Mouse (Mus musculus): ENCODE data around the gene Erc2.

Gene Erc2

GRCm38 (mm10) chr14:28507471-28507870 lies 885.2 kb downstream of the Erc2 start:
- DNase-seq (ENCODE audit: low spot score): peak; percentile 92

- peak; percentile 22 for DNase-seq (ENCODE audit: low spot score)
Measured at GRCm38 (mm10) chr14:28508288-28509258, 886.3 kb downstream of the Erc2 start.

DNA sequence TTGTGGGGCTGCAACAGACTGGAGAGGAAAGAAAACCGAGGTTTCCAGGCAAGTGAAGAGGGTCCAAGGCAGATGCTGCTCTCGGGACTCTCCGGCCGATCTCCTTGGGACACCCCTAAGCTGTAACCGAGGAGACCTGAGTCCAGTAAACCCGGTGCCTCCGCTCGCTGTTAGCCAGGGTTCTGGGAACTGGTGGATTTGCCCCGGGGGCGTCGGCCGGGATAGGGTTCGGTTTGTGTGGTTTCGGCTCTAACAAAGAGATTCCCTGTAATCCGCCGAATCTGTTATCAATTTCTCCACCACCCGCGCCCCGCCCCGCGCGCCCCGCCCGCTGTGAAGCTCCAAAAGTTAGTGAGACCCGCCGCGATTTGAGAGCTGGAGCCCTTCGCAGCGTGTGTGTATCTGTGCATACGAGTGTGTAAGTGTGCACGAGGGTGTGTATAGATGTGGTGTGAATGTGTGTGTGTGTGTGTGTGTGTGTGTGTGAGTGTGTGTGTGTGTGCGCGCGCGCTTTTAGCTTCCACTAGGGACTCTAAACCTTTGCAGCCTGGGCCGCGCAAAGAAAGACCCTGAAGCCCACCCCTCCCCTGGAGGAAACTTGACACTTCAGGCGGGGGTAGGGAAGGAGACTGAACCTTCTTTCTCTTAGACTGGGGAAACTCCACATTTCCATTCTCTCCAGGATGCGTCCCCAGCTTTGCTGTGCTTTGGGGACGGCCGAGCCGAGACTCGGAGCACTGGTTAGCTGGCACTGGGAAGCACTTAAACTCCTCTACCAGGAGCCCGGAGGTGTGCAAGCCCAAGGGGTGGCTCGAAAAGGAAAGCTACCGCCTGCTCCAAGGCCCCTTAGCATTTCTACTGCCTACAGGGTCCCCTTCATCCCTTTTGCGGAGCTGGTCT lies 887.5 kb downstream of the Erc2 start:
- peak; percentile 43 for DNase-seq (ENCODE audit: low spot score)

GRCm38 (mm10) chr14:28510341-28511028 lies 888.3 kb downstream of the Erc2 start:
- peak; percentile 50 for DNase-seq (ENCODE audit: low spot score)

GRCm38 (mm10) chr14:28511029-28511651 lies 888.9 kb downstream of the Erc2 start:
- peak; percentile 35 for DNase-seq (ENCODE audit: low spot score)

DNA sequence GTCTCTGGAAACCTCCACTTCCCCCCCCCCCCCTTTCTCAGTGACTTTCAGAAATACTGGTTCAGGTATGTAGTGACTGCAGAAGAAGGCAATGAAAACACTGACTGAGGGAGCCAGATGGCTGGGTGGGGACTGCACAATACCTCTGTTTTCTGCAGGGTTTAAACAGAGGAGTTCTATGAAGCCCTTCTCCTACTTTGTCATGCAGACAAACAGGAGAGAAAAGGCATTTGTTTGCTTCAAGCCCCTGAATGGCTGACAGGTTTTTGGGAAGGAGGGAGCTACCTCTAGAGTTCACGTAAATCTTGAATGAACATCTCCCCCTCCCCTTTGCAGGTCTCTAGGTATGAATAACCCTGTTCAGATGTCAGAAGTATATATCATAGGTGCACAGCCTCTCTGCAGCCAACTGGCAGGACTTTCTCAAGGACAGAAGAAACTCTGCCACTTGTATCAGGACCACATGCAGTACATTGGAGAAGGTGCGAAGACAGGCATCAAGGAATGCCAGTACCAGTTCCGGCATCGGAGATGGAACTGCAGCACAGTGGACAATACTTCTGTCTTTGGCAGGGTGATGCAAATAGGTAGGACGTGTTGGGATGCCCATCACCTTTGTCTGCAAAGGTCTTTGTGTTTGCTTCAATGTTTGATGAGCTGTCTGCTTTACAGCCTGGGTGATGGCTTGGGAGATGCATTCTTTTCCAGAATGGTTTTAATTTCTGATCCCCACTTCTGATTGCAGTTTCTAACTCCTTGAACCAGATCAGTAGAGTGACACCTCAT lies 890.8 kb downstream of the Erc2 start:
- DNase-seq (ENCODE audit: low spot score): no peak

- no peak for DNase-seq (ENCODE audit: low spot score)
Measured at GRCm38 (mm10) chr14:28514171-28514570, 891.9 kb downstream of the Erc2 start.

- no peak for DNase-seq (ENCODE audit: low spot score)
Measured at GRCm38 (mm10) chr14:28515331-28515730, 893.1 kb downstream of the Erc2 start.

- DNase-seq (ENCODE audit: low spot score): no peak
Measured at GRCm38 (mm10) chr14:28517631-28518560, 895.7 kb downstream of the Erc2 start.

DNA sequence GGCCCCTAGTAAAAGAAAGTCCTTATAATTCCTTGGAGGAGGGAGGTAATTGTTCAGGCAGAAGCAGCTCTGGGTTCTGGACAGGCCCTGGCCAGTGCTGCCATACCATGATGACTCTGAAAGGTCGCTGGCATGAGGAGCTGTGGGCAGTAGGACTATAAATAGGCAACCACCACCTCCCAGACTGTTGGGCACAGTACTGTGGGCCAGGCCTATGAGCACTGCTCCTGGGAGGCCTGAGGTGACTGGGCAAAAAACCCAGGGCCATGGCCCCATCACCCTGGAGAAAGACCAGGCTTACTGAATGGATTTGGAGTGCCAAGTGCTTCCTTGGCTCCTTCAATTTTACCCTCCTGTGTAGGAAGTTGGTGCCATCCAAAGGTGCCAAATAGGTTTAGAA lies 898.9 kb downstream of the Erc2 start:
- DNase-seq (ENCODE audit: low spot score): no peak

DNA sequence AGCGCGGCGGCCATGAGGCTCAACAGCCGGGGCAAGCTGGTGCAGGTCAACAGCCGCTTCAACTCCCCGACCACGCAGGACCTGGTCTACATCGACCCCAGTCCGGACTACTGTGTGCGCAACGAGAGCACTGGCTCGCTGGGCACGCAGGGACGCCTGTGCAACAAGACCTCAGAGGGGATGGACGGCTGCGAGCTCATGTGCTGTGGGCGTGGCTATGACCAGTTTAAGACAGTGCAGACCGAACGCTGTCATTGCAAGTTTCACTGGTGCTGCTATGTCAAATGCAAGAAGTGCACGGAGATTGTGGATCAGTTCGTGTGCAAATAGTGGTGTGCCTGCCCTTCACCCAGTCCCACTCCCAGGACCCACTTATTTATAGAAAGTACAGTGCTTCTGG lies 900.4 kb downstream of the Erc2 start:
- no peak for DNase-seq (ENCODE audit: low spot score)

DNA sequence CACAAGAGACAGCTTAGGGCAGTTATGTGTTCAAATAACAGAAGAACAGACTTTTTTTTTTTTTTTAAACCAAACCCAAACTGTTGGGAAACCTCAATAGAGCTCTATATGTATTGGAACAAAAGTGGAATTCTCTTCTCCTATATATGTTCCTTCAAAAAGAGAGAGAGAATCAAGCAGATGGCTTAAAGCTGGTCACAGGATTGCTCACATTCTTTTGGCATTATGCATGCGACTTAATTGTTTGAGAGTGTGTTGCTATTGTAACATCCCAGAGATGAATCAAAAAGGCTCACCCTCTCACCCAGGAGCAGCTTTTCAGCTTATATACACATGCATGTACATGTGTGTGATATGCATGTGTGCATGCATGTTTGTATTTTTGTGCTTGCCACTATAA lies 903.3 kb downstream of the Erc2 start:
- no peak for DNase-seq (ENCODE audit: low spot score)

All from retina, embryonic 14.5 days (tissue).